Mouse (Mus musculus): ENCODE measurements around the gene Grik3.

Grik3 gene

DNA sequence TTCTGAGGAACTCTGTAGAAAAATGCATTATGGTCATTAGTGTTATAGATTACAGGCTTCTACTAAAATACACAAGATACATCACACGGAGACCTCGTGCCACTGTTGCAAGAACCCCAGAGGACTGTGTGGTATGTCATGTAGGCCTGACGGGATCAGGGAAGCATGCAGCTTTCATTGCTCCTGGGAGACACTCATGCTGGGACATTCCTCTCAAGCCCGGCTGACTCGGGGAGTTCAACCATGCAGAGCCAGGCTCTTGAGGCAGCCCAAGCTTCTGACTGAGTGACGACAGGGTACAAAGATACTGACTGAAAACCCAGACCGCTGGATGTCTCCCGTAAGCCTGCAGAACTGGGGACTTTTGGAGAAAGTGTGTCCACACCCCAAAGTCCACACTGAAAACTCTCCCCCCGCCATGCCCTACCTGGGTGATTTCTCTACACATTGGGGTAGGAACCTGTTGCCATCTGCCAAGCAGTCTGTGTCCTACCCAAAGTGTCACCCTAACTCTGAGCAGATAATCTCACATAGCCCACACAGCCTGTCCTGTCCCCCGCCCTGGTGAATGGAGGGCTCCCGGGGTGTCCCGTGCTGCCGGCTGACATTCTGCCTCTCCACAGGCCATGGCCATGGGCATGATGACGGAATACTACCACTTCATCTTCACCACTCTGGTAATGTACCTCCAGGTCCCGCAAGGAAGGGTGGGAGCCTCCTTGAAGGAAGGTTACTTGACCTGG, 150.6 kb downstream of the Grik3 start:
- no peak for DNase-seq (ENCODE audit: low read depth)

DNA sequence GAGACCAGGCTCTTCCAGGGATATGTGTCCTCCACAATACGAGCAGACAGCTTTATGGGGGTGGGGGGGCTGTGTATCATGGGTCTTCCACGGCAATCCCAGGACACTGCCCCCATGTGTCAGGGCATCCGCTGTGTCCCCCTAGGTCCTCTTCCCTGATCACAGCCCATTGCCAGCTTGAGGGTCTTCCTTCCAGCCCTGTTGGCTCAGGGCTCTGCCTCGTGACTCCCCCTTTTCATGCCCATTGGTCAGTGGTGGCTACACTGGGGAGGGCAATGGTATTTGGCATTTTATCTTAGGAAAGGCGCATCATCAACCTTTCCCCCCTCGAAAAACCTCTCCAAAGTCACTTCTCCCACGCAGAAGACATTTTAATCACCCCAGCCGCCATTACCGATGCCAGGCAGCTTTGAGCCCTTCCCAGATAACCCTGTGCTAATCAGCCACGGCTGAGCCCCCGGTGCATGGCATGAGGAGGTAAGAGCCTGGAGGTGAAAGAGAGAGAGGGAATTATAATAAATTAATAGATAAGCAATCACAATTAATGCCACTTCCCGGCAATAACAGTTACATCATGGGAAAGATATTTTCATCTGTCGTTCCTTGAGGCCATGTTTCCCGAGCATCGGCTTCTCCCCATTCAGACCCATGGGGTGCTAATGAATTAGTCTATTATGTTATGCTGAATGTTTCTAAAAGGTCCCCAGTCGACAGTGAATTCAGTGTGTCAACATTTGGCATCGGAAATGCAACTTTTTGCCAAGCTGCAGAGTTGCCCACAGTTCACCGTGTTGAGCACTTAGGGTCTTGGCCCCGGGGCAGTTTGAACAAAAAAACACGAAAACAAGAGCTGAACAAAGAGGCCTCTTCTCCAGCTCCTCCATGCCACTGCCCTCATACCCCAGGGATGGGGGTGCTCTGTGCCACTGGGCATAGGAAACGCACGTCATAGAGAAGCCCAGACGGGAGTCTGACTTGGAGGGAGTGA, 154.4 kb downstream of the Grik3 start:
- no peak for DNase-seq (ENCODE audit: low read depth)

DNA sequence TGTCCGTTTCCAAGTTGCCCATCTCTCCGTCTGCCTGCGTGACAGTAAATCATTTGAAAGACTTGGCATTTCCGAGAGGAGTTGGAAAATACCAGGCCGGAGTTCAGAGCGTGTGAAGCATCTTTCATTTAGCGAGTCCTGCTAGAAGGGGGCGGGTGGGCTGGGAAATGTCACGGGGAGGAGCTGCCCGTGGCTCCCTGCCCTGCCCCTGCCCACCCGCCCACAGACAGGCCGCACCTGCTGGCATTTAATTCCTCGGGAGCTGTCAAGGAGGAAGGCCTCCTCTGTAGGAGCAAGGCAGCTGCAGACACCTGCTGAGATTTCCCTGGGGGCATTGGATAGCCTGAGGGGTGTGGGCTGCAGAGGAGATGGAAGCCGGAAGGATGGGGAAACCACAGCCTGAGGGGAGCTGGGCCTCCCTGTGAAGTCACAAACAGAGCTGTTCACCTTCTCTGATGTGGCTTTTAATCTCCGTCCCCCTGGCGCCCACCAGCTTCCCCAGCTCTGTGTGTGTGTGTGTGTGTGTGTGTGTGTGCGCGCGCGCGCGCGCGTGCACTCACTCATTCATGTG, 161.3 kb downstream of the Grik3 start:
- DNase-seq (ENCODE audit: low read depth), result no peak

DNA sequence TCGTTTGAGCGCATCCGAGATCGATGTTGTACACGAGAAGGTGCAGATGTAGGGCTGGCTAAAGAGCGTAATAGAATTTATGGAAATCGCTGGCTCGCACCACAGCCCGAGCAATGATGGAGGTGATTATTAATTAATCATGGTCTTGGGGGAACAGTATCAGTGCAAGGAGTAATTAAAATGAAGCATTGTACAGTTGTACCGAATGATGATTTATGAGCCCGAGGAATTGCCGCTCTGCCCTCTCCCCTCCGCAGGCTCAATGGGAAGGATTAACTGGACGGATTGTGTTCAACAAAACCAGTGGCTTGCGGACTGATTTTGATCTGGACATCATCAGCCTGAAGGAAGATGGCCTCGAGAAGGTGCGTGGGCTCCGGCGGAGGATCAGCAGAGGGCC, 165.5 kb downstream of the Grik3 start:
- DNase-seq (ENCODE audit: low read depth), result no peak

DNA sequence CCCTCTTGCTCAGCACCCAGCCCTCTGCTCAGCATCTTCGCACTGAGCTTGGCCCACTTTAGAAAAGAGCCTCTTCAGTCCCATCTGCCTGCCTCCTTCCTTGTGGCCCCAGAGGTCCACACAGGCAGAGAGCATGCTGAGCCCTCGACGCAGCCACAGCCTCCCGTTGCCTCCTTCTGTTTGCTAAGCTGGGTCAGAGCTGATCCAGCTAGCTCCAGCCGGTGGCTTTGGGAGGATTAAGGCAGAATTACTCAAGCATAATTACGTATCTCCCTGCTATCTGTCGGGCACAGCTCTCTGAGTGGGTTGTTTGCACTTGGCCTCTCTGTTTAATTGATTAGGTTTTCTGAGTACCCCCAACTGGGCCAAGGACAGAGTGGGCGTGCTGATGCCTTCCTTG, 167.9 kb downstream of the Grik3 start:
- DNase-seq (ENCODE audit: low read depth), result no peak

DNA sequence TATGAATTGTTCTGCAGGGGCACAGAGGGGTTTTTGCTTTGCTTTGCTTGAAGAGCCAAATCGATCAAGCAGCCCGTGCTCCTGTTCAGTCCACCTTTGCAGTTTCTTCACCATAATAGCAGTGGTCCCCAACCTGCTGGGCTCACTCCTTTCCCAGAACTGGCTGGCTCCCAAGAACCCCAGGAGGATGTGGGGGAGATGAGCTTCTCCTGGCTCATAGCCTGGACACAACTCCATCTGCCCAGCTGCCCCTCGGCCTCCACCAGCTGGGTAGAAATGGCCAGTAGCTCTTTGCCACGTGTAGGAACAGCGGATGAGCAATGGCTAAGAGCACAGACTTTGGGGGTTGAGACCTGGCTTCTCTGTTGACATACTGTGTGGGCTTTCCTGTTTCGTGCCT, 171.5 kb downstream of the Grik3 start:
- no peak for DNase-seq (ENCODE audit: low read depth)

DNA sequence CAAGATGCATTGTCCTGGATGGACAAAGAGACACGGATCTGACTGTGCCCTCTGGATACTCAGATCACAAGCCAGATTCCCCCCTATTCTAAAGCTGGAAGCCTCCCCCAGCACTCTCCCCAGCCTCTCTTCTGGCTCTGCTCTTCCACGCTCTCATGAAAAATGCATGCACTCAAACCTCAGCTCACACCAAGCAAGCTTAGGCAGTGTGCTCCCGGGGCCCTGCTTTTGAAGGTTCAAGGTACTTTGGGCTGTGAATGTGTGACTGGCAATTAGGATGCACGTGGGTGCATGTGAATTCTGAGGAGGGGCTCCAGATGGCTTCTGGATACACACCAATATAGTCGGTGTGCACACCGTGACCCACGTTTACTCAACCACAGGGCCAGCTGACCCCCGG, 172.8 kb downstream of the Grik3 start:
- no peak for DNase-seq (ENCODE audit: low read depth)

DNA sequence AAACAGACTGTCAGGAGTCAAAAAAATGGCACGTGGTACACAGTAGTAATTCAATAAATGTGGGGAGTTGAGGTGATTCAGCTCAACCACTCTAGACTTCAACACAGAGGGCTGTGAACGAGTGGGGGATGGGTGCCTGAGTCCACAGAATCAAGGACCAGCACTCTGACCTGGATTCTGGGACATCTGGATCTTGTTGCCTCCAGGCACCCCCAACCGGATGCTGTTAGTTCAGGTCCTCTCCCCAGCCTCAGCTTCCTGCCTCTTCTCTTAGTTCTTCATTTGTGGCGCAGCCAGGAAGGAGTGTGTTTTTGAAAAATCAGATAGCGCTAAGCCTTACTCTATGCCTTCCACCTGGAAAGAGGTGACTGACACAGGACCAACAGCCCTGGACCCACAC, 175.5 kb downstream of the Grik3 start:
- DNase-seq (ENCODE audit: low read depth), result no peak

DNA sequence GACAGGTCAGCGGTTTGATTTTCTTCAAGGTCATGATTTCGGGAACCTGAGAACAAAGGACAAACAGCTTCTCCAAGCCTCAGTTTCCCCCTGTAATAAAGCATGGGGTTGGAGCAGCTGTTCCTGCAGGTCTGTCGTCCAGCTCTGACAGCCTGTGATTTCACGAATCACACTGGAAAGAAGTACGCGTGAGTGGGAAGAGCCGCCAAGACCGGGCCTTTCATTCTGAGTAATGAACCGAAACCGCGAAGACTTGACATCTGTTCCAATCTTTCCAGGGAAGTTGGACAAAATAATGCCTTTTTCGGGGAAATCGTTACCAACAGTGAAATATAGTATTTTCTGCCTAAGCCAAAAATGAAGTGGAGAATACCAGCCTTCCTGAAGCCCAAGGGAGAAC, 191.5 kb downstream of the Grik3 start:
- DNase-seq (ENCODE audit: low read depth), result no peak

DNA sequence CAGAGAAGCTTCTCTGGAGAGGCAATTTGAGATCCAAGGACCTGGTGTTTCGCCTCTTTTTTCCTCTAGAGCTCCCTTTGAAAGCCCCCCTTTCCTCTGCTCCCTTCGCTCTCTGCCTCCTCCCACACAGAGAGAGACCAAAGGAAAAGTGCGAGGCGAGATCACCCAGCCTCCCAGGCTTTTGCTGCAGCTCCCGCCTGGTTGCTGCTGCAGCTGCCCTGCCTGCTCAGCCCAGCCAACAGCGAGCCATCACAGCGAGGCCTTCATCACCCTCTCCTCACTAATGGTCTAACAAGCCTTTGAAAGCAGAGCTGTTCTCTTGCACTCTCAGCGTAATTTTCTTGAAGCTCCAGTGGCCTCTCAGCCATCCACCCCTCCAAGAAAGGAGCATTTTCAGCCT, 196.6 kb downstream of the Grik3 start:
- DNase-seq (ENCODE audit: low read depth), result no peak

DNA sequence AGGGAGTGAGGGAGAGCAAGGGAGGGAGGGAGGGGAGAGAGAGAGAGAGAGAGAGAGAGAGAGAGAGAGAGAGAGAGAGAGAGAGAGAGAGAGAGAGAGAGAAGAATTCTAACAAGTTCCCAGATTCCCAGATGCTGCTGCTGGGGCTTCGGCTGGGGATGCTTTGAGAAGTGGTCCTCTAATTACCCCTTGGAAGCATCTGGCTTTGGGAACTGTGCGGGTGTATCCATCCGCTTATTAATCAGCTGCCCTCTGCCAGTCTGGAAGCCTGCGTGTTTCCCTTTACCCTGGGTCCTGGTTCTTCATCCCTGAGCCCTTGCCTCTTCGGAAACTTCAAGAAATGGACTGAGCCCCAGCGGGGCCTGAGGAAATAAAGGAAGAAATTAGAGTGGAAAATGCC, 204.9 kb downstream of the Grik3 start:
- DNase-seq (ENCODE audit: low read depth), result no peak

DNA sequence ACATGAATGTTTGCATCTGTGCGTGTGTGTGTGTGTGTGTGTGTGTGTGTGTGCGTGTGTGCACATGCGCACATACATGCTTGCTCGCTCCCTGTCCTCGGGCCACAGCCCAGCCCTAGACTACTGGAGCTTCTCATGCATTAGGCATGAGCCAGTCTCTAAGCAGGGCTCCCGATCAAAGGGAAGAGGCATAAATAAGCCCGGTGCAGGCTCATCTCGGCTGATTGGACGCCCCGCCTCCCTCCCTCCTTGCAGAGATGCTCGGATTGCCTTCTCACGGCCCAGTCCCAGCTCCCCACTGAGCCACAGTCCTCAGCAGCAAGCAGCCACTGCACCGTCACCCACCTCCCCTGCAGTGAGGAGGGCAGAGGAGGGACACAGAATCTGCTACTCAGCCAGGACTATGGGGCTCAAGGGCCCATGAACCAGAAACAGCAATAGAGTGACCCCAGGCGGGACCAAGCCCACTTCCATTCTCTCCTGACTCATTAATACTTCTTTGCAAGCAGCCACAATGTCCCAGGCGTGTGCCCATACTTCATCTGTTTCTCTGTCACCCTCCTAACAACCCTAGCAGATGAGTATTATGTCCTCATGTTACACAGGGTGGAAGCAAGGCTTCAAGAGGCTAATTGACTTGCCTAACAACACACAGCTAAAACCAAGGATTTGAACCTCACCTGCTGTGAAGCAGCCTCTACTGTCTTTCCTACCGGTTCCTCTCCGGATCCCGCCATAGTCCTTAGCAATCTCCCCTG, 205.9 kb downstream of the Grik3 start:
- no peak for DNase-seq (ENCODE audit: low read depth)

DNA sequence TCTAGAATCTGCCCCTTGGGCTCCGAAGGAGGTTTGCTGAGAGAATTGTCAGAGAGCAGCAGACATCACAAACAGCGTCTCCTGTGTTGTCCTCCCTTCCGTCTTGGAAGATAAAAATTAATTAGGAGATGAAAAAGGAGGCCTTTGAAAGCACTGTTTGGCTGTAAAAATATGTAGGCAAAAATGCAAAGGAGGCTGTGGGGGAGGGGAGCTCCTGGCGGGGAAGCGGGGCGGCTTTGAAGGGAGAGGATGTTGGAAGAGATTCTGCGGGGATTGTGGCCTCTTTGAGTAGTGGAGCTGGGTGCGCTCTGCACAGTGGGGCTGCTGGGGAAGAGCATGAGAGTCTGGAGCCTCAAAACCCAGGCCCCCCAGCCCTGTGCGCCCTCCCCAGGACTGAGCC, 207.1 kb downstream of the Grik3 start:
- no peak for DNase-seq (ENCODE audit: low read depth)

DNA sequence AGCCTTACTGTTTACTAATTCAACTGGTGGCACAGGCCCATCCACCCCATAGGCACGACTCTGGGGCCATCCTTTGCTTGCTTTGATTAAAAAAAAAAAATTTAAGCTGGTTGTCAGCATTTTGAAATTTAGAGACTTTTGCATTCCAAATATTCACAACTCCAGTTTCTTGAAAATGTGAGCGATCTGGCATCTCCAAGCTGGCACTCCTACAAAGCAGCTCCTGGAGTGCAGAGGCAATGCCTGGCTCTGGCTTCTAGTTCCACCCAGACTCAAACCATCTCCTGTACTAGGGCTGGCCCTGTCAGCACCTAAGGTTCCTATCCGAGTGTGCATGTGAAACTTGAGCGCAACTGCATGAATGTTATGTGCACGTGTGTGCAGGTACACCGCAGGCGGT, 208.6 kb downstream of the Grik3 start:
- DNase-seq (ENCODE audit: low read depth), result no peak

DNA sequence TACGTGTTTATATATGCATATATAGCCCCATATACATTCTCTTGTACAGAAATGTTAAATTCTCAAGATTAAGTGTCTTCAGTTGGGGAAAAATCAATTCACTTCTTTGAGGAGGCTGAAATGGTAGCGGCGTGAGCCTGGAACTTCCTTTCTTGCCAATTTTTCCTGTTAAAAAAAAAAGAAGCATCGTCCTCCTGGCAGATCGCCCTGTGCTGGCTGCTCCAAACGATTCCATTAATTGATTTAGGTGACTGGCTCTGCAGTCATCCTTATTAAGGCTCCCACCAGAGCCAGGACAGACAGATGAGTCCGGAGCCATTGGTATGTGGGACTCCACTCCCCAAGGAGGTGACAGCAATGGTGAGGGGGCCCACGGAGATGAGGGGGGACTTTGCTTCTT, 209.8 kb downstream of the Grik3 start:
- DNase-seq (ENCODE audit: low read depth), result no peak

DNA sequence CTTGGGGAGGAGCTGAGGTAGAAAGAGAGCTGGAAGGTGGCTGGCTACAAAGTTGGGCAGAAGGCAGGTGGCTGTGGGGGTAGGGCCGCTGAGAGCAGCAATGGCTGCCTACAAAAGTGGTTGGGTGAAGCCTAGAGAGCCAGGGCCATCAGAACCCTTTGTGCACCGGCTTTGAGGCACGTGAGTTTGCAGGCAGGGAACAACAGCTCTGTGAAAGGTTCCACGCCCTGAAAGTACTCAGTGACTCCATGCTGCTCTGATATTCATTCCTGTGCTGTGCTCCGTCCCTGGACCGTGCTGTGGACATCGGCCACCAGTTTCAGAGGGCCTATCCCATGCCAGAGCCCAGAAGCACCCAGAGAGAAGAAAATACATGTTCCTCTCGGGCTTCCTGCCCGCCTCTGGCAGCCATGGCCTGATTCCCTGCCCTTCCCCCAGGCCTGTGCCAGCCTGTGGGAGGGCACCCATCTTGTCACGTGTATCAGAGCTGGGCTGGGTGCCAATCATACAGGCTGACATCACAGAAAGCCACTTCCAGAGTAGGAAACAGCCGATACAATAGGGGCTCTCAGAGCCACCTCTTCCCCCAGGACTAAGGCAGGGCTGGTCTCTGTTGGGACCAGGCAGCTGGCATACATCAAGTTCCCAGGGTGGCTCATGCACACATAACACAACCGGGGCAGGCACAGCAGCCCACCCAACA, 212.3 kb downstream of the Grik3 start:
- no peak for DNase-seq (ENCODE audit: low read depth)

DNA sequence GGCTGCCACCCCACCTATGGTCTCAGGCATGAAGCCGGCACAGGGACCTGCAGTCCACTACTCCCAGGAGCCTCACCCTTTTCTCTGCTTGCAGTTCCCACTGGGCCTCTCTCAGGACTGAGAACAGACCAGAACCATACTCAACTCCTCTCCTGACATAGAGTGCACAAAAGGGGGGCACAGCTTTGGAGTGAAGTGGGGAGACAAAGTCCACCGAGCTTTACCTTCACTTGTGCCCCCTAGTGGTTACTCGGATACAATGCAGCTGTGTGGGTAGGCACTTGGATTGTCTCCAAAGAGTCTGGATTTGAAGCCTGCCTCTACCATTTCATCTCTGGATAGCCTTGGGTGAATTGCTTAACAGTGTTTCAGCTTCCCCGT, 212.8 kb downstream of the Grik3 start:
- no peak for DNase-seq (ENCODE audit: low read depth)

DNA sequence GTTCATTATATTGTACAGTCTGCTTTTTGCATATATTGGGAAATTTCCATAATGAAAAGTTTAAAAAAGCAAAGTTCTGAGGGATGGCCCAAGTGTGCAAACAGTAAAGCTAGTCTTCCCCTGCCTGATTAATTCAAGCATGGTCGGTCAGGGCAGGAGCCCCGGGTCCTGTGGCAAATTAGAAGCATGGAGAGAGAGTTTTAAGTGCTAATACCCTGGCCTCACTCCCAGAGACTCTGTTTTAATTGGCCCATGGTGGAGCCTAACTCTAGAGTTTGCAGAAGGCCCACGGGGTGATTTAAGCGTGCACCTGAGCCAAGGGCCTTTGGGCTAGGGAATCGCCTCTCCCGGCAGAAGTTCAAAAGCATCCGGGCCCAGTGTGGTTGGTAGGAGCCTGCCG, 215.2 kb downstream of the Grik3 start:
- no peak for DNase-seq (ENCODE audit: low read depth)

DNA sequence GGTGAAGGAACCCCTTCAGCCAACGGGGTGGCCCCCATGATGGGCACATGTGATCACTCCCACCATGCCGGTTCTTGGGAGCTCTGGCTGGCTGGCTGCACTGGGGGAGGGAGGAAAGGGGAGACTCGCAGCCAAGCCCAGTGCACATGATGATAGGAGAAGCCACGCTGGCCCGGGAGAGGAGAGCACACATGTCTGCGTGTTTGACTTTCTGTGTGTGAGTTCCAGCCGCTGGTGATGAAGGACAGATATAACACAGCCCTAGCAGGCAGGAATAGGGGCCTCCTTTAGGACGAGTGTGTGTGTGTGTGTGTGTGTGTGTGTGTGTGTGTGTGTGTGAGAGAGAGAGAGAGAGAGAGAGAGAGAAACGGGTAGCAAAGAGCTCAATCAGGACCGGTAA, 219.2 kb downstream of the Grik3 start:
- no peak for DNase-seq (ENCODE audit: low read depth)

DNA sequence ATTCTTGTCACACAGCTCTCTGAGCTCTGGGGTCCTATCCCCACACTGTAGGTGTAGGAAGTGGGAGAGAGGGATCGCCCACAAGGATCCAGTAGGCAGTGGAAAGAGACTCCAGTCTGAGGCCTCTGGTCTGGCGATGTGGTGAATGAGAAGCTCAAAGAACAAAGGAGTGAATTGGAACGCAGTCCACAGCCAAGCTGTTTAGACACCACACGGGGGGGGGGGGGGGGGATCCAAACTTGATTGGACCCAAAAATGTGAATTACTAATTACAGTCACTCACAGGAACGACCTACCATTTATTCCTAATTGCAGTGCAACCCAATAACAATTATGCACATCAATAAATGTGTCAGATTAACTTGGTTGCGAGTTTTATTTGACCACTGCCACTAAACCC, 227.4 kb downstream of the Grik3 start:
- no peak for DNase-seq (ENCODE audit: low read depth)

DNA sequence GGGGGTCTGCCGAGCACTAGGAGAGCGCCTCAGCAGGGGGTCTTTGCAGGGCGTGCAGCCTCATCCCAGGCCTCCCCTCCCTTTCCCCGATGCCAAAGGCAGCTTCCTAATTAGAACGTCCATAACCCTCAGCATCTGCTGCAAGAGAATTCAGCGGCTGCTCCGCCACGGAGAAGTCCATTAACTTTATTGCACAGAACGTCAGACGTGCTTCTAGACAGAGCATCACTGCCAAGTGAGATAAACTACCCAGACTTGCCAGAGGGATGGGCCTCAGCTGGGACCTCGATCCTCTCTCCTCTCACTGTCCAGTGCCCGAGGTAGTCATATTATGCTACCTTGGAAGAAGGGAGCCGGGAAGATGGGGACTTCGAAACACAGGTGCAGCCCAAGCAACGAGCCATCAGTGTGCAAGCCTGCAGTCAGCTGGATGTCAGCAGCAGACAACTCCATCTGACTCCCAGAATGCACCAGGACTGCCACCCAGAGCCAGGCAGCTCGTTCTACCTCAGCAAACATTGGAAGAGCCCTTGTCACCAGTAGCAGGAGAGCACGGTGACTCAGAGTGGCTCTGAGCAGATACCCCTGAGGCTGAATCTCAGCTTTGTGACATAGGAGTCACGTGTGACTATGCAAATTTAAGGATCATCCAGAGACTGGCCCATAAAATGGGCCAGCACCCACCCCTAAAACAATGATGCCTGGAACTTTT, 228.1 kb downstream of the Grik3 start:
- DNase-seq (ENCODE audit: low read depth), result no peak
